Mouse (Mus musculus) splenic B cell, adult 2 months (primary cell): Measurements from ENCODE around the gene Ptges3.
"Not testable (repeated sequence)": the region's sequence is repeated elsewhere in the genome, so short reads cannot be mapped to it uniquely, and the experiment has no call there.

ENCODE experiments used
- DNase-seq: peaks from one replicate; pipeline ENCODE4 v3.0.0-alpha.2; 2011; ENCODE audit warnings: low read depth, low spot score
- H3K27me3 ChIP-seq: 2 replicates; pipeline ENCODE4 v1.6.1; 2012; ENCODE audit warnings: mild to moderate bottlenecking, low read length, moderate library complexity, mixed read lengths; ENCODE audit not compliant: control insufficient read depth, poor library complexity, insufficient read depth, severe bottlenecking
- H3K36me3 ChIP-seq: 2 replicates; pipeline ENCODE4 v1.6.1; 2012; ENCODE audit warnings: mild to moderate bottlenecking, low read length, moderate library complexity, mixed read lengths; ENCODE audit not compliant: control insufficient read depth, poor library complexity, insufficient read depth, severe bottlenecking

The Ptges3 gene

GRCm38 (mm10) chr10:128078269-128078668 is 19.5 kb downstream of the Ptges3 start:
- H3K27me3 ChIP-seq, DNase-seq, H3K36me3 ChIP-seq: not testable (repeated sequence)

GRCm38 (mm10) chr10:128080496-128080895 is 21.7 kb downstream of the Ptges3 start:
- DNase-seq: peak; percentile 64
- Histone ChIP-seq H3K27me3 (no peaks in the 10 kb centered on the region), H3K36me3 (peaks cover 3% of the 10 kb centered on the region; the same call in 1 of the 2 replicates)

GRCm38 (mm10) chr10:128081807-128082476 is 23.2 kb downstream of the Ptges3 start:
- H3K27me3 ChIP-seq: no peaks in the 10 kb centered on the region
- no peak for DNase-seq
- peaks cover 11% of the 10 kb centered on the region for H3K36me3 ChIP-seq

GRCm38 (mm10) chr10:128082477-128082808 is 23.7 kb downstream of the Ptges3 start:
- no peak for DNase-seq
- no peaks in the 10 kb centered on the region for H3K27me3 ChIP-seq
- peaks cover 11% of the 10 kb centered on the region for H3K36me3 ChIP-seq

GRCm38 (mm10) chr10:128082880-128083421 is 24.2 kb downstream of the Ptges3 start, which contains the start of gene Atp5b:
Atp5b (plus strand) TSS chr10:128083273.
- peaks cover 15% of the 10 kb centered on the region for H3K36me3 ChIP-seq
- peak; percentile 99 for DNase-seq
- no peaks in the 10 kb centered on the region for H3K27me3 ChIP-seq

GRCm38 (mm10) chr10:128083688-128084087 is 24.9 kb downstream of the Ptges3 start:
- Histone ChIP-seq H3K36me3 (peaks cover 15% of the 10 kb centered on the region), H3K27me3 (no peaks in the 10 kb centered on the region)
- DNase-seq: no peak

- peaks cover 18% of the 10 kb centered on the region for H3K36me3 ChIP-seq
- DNase-seq: no peak
- H3K27me3 ChIP-seq: no peaks in the 10 kb centered on the region
These were observed 25.4 kb downstream of the Ptges3 start for GRCm38 (mm10) chr10:128084160-128084559.

- Histone ChIP-seq H3K36me3 (peaks cover 18% of the 10 kb centered on the region), H3K27me3 (no peaks in the 10 kb centered on the region)
- peak; percentile 58 for DNase-seq
These were observed 27.6 kb downstream of the Ptges3 start for GRCm38 (mm10) chr10:128086391-128086790.

- not testable (repeated sequence) for DNase-seq, H3K27me3 ChIP-seq
- H3K36me3 ChIP-seq: peaks cover 18% of the 10 kb centered on the region
These were observed 28.5 kb downstream of the Ptges3 start for GRCm38 (mm10) chr10:128087216-128087615.

GRCm38 (mm10) chr10:128088181-128088580 is 29.4 kb downstream of the Ptges3 start:
- peaks cover 18% of the 10 kb centered on the region for H3K36me3 ChIP-seq
- no peaks in the 10 kb centered on the region for H3K27me3 ChIP-seq
- no peak for DNase-seq

GRCm38 (mm10) chr10:128089842-128090241 is 31.1 kb downstream of the Ptges3 start:
- no peak for DNase-seq
- H3K36me3 ChIP-seq: peaks cover 18% of the 10 kb centered on the region
- H3K27me3 ChIP-seq: no peaks in the 10 kb centered on the region

GRCm38 (mm10) chr10:128090651-128091563 is 32.2 kb downstream of the Ptges3 start:
- peak; percentile 91 for DNase-seq
- peaks cover 12% of the 10 kb centered on the region for H3K36me3 ChIP-seq
- no peaks in the 10 kb centered on the region for H3K27me3 ChIP-seq

GRCm38 (mm10) chr10:128091564-128092505 is 33.1 kb downstream of the Ptges3 start, which contains the start of gene Baz2a:
Baz2a (plus strand) TSS chr10:128091577.
- Histone ChIP-seq H3K27me3 (no peaks in the 10 kb centered on the region), H3K36me3 (peaks cover 6% of the 10 kb centered on the region)
- DNase-seq: peak; percentile 85
